Mouse (Mus musculus): ENCODE measurements around the gene Ier3. TPM values are rescaled to one million over a fixed set of nuclear protein-coding genes. Genes with fewer than 3 reads are reported as not detected.

Ier3 gene
- total RNA-seq, 2 experiments from 2014 or later = 5.4 to 5.7 TPM

GRCm38 (mm10) chr17:35808073-35808472 is 13.4 kb upstream of the Ier3 start:
- no peak for DNase-seq (ENCODE audit: low spot score in 2 of 2)
- intact Hi-C loops (cut with DNase I) = no loop called here

GRCm38 (mm10) chr17:35809395-35809794 is 12.1 kb upstream of the Ier3 start:
- intact Hi-C loops (cut with DNase I) = no loop called here

GRCm38 (mm10) chr17:35810900-35811648 is 10.4 kb upstream of the Ier3 start:
- intact Hi-C loops (cut with DNase I) = no loop called here
- DNase-seq (ENCODE audit: low spot score in 2 of 2) = no peak

More at GRCm38 (mm10) chr17:35809395-35809794, 12.1 kb upstream of the Ier3 start:
- no peak for DNase-seq (ENCODE audit: low spot score in 2 of 2)

- intact Hi-C loops (cut with DNase I) = no loop called here
- no peak for DNase-seq (ENCODE audit: low spot score in 2 of 2)
These were observed 9.2 kb upstream of the Ier3 start for GRCm38 (mm10) chr17:35812307-35812706.

- DNase-seq (ENCODE audit: low spot score in 2 of 2) = no peak
- intact Hi-C loops (cut with DNase I) = no loop called here
These were observed 8.7 kb upstream of the Ier3 start for GRCm38 (mm10) chr17:35812736-35813135.

- intact Hi-C loops (cut with DNase I) = no loop called here
- DNase-seq (ENCODE audit: low spot score in 2 of 2) = peak; percentile 67 to 75
These were observed 8.2 kb upstream of the Ier3 start for GRCm38 (mm10) chr17:35813245-35813647.

GRCm38 (mm10) chr17:35813653-35814052 is 7.8 kb upstream of the Ier3 start:
- intact Hi-C loops (cut with DNase I) = no loop called here

GRCm38 (mm10) chr17:35814678-35815077 is 6.8 kb upstream of the Ier3 start:
- intact Hi-C loops (cut with DNase I) = no loop called here
- DNase-seq (ENCODE audit: low spot score in 2 of 2) = no peak

More at GRCm38 (mm10) chr17:35813653-35814052, 7.8 kb upstream of the Ier3 start:
- no peak for DNase-seq (ENCODE audit: low spot score in 2 of 2)

GRCm38 (mm10) chr17:35815836-35816235 is 5.6 kb upstream of the Ier3 start:
- intact Hi-C loops (cut with DNase I) = no loop called here
- no peak for DNase-seq (ENCODE audit: low spot score in 2 of 2)

- intact Hi-C loops (cut with DNase I) = no loop called here
- no peak for DNase-seq (ENCODE audit: low spot score in 2 of 2)
These were observed 4.8 kb upstream of the Ier3 start for GRCm38 (mm10) chr17:35816686-35817085.

- intact Hi-C loops (cut with DNase I) = no loop called here
- DNase-seq (ENCODE audit: low spot score in 2 of 2) = no peak
These were observed 4.3 kb upstream of the Ier3 start for GRCm38 (mm10) chr17:35817226-35817625.

GRCm38 (mm10) chr17:35820111-35820510 is 1.4 kb upstream of the Ier3 start:
- DNase-seq (ENCODE audit: low spot score in 2 of 2) = no peak
- intact Hi-C loops (cut with DNase I) = loop anchor here (10.0 kb wide), 1 partner anchor 155 kb away; the partner anchor contains the start of gene Gnl1

- DNase-seq (ENCODE audit: low spot score in 2 of 2) = no peak
- intact Hi-C loops (cut with DNase I) = loop anchor here (10.0 kb wide), 1 partner anchor 152 kb away; the partner anchor contains the start of gene Gnl1
These were observed 1.1 kb downstream of the Ier3 start for GRCm38 (mm10) chr17:35822564-35822963.

- peak; percentile 77 to 85 for DNase-seq (ENCODE audit: low spot score in 2 of 2)
- intact Hi-C loops (cut with DNase I) = loop anchor here (10.0 kb wide), 1 partner anchor 152 kb away; the partner anchor contains the start of gene Gnl1
These were observed 1.8 kb downstream of the Ier3 start, which contains the start of gene Flot1 for GRCm38 (mm10) chr17:35822964-35823937. Gene Flot1, plus strand, starts transcription at chr17:35823230.

GRCm38 (mm10) chr17:35824402-35824801 is 2.9 kb downstream of the Ier3 start:
- intact Hi-C loops (cut with DNase I) = loop anchor here (2.0 to 10.0 kb wide), 2 partner anchors 86 to 150 kb away; partner anchors contain the start of gene Gnl1

GRCm38 (mm10) chr17:35825109-35825850 is 3.8 kb downstream of the Ier3 start:
- DNase-seq (ENCODE audit: low spot score in 2 of 2) = no peak
- intact Hi-C loops (cut with DNase I) = loop anchor here (2.0 to 10.0 kb wide), 2 partner anchors 86 to 150 kb away; partner anchors contain the start of gene Gnl1

More at GRCm38 (mm10) chr17:35824402-35824801, 2.9 kb downstream of the Ier3 start:
- DNase-seq (ENCODE audit: low spot score in 2 of 2) = no peak

GRCm38 (mm10) chr17:35829737-35830136 is 8.3 kb downstream of the Ier3 start:
- peak; percentile 85 to 87 for DNase-seq (ENCODE audit: low spot score in 2 of 2)
- intact Hi-C loops (cut with DNase I) = loop anchor here (10.0 kb wide), 1 partner anchor 145 kb away; the partner anchor contains the start of gene Gnl1

- DNase-seq (ENCODE audit: low spot score in 2 of 2) = no peak
- intact Hi-C loops (cut with DNase I) = no loop called here
These were observed 11.1 kb downstream of the Ier3 start for GRCm38 (mm10) chr17:35832400-35833238.
